Comparison of ENCODE assay signal across 1 mouse cellular context in the genomic region with DNA sequence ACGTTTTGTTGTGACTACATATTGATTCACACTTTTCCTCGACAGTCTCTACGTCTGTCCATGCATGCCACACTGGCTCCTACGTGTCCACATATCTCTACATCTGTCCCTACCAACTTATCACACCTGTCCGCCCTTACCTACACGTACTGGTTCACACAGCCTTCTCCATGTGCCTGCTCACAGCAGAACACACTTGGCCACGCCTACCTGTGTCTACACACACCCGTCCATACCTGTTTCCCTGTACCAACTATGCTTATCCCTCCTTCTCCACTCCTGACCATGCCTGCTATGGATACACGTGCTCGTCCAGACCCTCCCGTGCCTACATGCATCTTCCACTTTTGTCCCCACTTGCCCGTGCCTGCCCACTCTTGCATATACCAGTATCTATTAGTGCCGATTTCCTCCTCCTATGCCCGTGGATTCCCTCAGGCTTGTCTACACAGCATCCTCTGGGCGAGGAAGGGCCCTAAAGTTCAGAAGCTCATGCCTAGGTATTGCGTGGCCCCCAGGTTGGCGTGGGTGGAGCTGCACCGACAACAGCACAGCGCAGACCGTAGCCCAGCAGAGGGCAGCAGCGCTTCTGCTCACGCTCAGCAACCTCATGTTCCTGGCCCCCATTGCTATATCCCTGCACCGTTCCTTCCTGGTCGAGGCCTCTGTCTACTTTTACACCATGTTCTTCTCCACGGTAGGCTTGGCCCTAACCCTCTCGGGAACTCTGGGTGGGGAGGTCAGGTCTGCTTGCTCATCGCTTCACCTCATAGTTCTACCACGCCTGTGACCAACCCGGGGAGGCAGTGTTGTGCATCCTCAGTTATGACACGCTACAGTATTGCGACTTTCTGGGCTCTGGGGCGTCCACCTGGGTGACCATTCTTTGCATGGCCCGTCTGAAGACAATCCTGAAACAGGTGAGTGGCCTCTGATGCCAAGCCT.
TF ChIP-seq lines count a peak whose summit lies in the region.

No protein-coding gene starts in this region.

TF ChIP-seq in MEL, 35 proteins besides CTCF, POLR2A, EP300 and RAD21 (continued from another document):
- peak; percentile 75 for TF ChIP-seq SMC3 (IDR thresholded peaks at IDR 0.05; ENCODE audit: low read depth, low read length)
- no peak for TF ChIP-seq POLR2AphosphoS5 (IDR thresholded peaks at IDR 0.05; ENCODE audit: borderline replicate concordance, low read depth, low read length)
- no peak for TF ChIP-seq USF2 (IDR thresholded peaks at IDR 0.05; ENCODE audit: borderline replicate concordance in 1 of 2, insufficient read depth in 1 of 2, low read depth in 1 of 2, low read length in 2 of 2)
- no peak for TF ChIP-seq GABPA (IDR thresholded peaks at IDR 0.05; ENCODE audit: low read depth, low read length)
- TF ChIP-seq TCF12 (IDR thresholded peaks at IDR 0.05; ENCODE audit: low read depth, low read length) = peak; percentile 27; the same call in 1 of the 2 replicates
- no peak for TF ChIP-seq USF1 (IDR thresholded peaks at IDR 0.05; ENCODE audit: low read depth, low read length)
- TF ChIP-seq ZC3H11A (IDR thresholded peaks at IDR 0.05; ENCODE audit: low read depth, low read length) = peak; percentile 45
- TF ChIP-seq ZMIZ1 (IDR thresholded peaks at IDR 0.05; ENCODE audit: low read depth, low read length) = no peak
- peak; percentile 80 for TF ChIP-seq MYC (IDR thresholded peaks at IDR 0.05; ENCODE audit: low read depth, low read length)
- TF ChIP-seq MYB (IDR thresholded peaks at IDR 0.05; ENCODE audit: low read depth, low read length) = no peak
- no peak for TF ChIP-seq CHD1 (IDR thresholded peaks at IDR 0.05; ENCODE audit: low read depth, low read length)
TF ChIP-seq in MEL: peak in this region for 7.
